Mouse (Mus musculus) liver, embryonic 15.5 days (tissue): ENCODE data around the gene 4930513O06Rik. TPM values are rescaled to one million over a fixed set of nuclear protein-coding genes. Genes with fewer than 3 reads are reported as not detected.

Experiments used
- ATAC-seq: fragments of 200-750 bp; cut with Nextera tagmentation; 2 replicates; pipeline ENCODE4 v1.8.0; 2017; ENCODE audit warnings: moderate number of reproducible peaks, mild to moderate bottlenecking, moderate library complexity; ENCODE audit not compliant: insufficient read depth
- H3K27ac ChIP-seq: fragments of 300-500 bp; sonication (generic); replicated peaks from 2 replicates; pipeline ENCODE4 v1.5.1; 2015; ENCODE audit warnings: mild to moderate bottlenecking, inconsistent platforms
- H3K27me3 ChIP-seq: fragments of 300-500 bp; sonication (generic); 2 replicates; pipeline ENCODE4 v1.6.1; 2015; ENCODE audit warnings: mild to moderate bottlenecking, inconsistent platforms
- H3K36me3 ChIP-seq: fragments of 300-500 bp; sonication (generic); replicated peaks from 2 replicates; pipeline ENCODE4 v1.6.1; 2015; ENCODE audit warnings: moderate library complexity, mild to moderate bottlenecking, inconsistent platforms
- H3K4me1 ChIP-seq: fragments of 300-500 bp; sonication (generic); replicated peaks from 2 replicates; pipeline ENCODE4 v1.6.1; 2015; ENCODE audit warnings: inconsistent platforms
- H3K4me2 ChIP-seq: fragments of 300-500 bp; sonication (generic); 2 replicates; pipeline ENCODE4 v1.6.1; 2015; ENCODE audit warnings: moderate library complexity, mild to moderate bottlenecking, inconsistent platforms
- H3K4me3 ChIP-seq: fragments of 300-500 bp; sonication (generic); replicated peaks from 2 replicates; pipeline ENCODE4 v1.5.1; 2015; ENCODE audit warnings: mild to moderate bottlenecking, inconsistent platforms
- H3K9ac ChIP-seq: fragments of 300-500 bp; sonication (generic); 2 replicates; pipeline ENCODE4 v1.6.1; 2015; ENCODE audit warnings: moderate library complexity, mild to moderate bottlenecking, inconsistent platforms
- H3K9me3 ChIP-seq: fragments of 300-500 bp; sonication (generic); replicated peaks from 2 replicates; pipeline ENCODE4 v1.6.1; 2016; ENCODE audit warnings: inconsistent platforms
- WGBS: fragments of 180-500 bp; shearing (Covaris S2); methylation state at CpG from one replicate; pipeline ENCODE4 v1.1.7; 2015; ENCODE audit warnings: mixed read lengths; ENCODE audit not compliant: insufficient replicate concordance; 5-methylcytosine and 5-hydroxymethylcytosine counted together
- polyA plus RNA-seq: library from polyadenylated mRNA; unstranded; fragments of >200 nt; fragmentation: Nextera tagmentation; extraction: Ambion mirVana; gene quantifications from 2 replicates; pipeline ENCODE4 v1.2.1, GENCODE M21; 2015

Gene 4930513O06Rik
- 0.15 and 0.29 TPM in 2 replicates for polyA plus RNA-seq

GRCm38 (mm10) chrX:139085943-139086342, at the start of gene 4930513O06Rik:
Gene 4930513O06Rik (plus strand): TSS chrX:139086243.
- Histone ChIP-seq H3K9ac (no peak within 1 kb of the TSS), H3K4me2 (no peak within 1 kb of the TSS), H3K4me1 (no peaks in the 10 kb centered on the region), H3K4me3 (no peak within 1 kb of the TSS), H3K36me3 (no peaks in the 10 kb centered on the region), H3K9me3 (no peaks in the 10 kb centered on the region), H3K27me3 (no peaks in the 10 kb centered on the region), H3K27ac (no peak within 1 kb of the TSS)
- WGBS = 70% methylated on average over 1 of the region's 1 CpGs
- no peak for ATAC-seq

- WGBS = 68% methylated on average over 1 of the region's 1 CpGs
- no peak for ATAC-seq
Observed at GRCm38 (mm10) chrX:139037666-139038065, 48.4 kb upstream of the 4930513O06Rik start.

GRCm38 (mm10) chrX:139039314-139039713, 46.7 kb upstream of the 4930513O06Rik start:
- no peak overlapping the region for H3K27ac ChIP-seq
- no peak overlapping the region for H3K4me2 ChIP-seq
- ATAC-seq = peak; percentile 52; the same call in 1 of the 2 replicates
- no peaks in the 10 kb centered on the region for H3K36me3 ChIP-seq
- no peaks in the 10 kb centered on the region for H3K9me3 ChIP-seq
- no peaks in the 10 kb centered on the region for H3K4me1 ChIP-seq
- H3K4me3 ChIP-seq = no peak overlapping the region
- WGBS = 63% methylated on average over 2 of the region's 2 CpGs
- H3K27me3 ChIP-seq = no peaks in the 10 kb centered on the region
- H3K9ac ChIP-seq = no peak overlapping the region

More at GRCm38 (mm10) chrX:139037666-139038065, 48.4 kb upstream of the 4930513O06Rik start:
- Histone ChIP-seq H3K9ac (no peak overlapping the region), H3K27ac (no peak overlapping the region), H3K4me3 (no peak overlapping the region), H3K4me1 (no peaks in the 10 kb centered on the region), H3K27me3 (no peaks in the 10 kb centered on the region), H3K4me2 (no peak overlapping the region), H3K9me3 (no peaks in the 10 kb centered on the region), H3K36me3 (no peaks in the 10 kb centered on the region)

- Histone ChIP-seq H3K4me2 (no peak overlapping the region), H3K27ac (no peak overlapping the region), H3K4me1 (no peaks in the 10 kb centered on the region), H3K9me3 (no peaks in the 10 kb centered on the region), H3K9ac (no peak overlapping the region), H3K4me3 (no peak overlapping the region), H3K27me3 (no peaks in the 10 kb centered on the region), H3K36me3 (no peaks in the 10 kb centered on the region)
- 61% methylated on average over 1 of the region's 1 CpGs for WGBS
- no peak for ATAC-seq
Observed at GRCm38 (mm10) chrX:139041148-139041547, 44.9 kb upstream of the 4930513O06Rik start.

- 33% methylated on average over 1 of the region's 1 CpGs for WGBS
Observed at GRCm38 (mm10) chrX:139051976-139052375, 34.1 kb upstream of the 4930513O06Rik start.

GRCm38 (mm10) chrX:139053149-139053548, 32.9 kb upstream of the 4930513O06Rik start:
- Histone ChIP-seq H3K36me3 (no peaks in the 10 kb centered on the region), H3K9ac (no peak overlapping the region), H3K27ac (no peak overlapping the region), H3K27me3 (no peaks in the 10 kb centered on the region), H3K4me2 (no peak overlapping the region), H3K9me3 (no peaks in the 10 kb centered on the region), H3K4me1 (no peaks in the 10 kb centered on the region), H3K4me3 (no peak overlapping the region)
- no peak for ATAC-seq
- 74% methylated on average over 1 of the region's 1 CpGs for WGBS

More at GRCm38 (mm10) chrX:139051976-139052375, 34.1 kb upstream of the 4930513O06Rik start:
- H3K4me3 ChIP-seq = no peak overlapping the region
- H3K4me2 ChIP-seq = no peak overlapping the region
- H3K9ac ChIP-seq = no peak overlapping the region
- H3K27ac ChIP-seq = no peak overlapping the region
- no peaks in the 10 kb centered on the region for H3K9me3 ChIP-seq
- no peaks in the 10 kb centered on the region for H3K36me3 ChIP-seq
- ATAC-seq = no peak
- no peaks in the 10 kb centered on the region for H3K4me1 ChIP-seq
- no peaks in the 10 kb centered on the region for H3K27me3 ChIP-seq

GRCm38 (mm10) chrX:139064078-139064477, 22.0 kb upstream of the 4930513O06Rik start:
- H3K9me3 ChIP-seq = no peaks in the 10 kb centered on the region
- no peak overlapping the region for H3K4me3 ChIP-seq
- 59% methylated on average over 5 of the region's 5 CpGs for WGBS
- no peaks in the 10 kb centered on the region for H3K4me1 ChIP-seq
- ATAC-seq = no peak
- no peaks in the 10 kb centered on the region for H3K27me3 ChIP-seq
- no peak overlapping the region for H3K4me2 ChIP-seq
- no peak overlapping the region for H3K27ac ChIP-seq
- no peak overlapping the region for H3K9ac ChIP-seq
- H3K36me3 ChIP-seq = no peaks in the 10 kb centered on the region

- Histone ChIP-seq H3K27ac (no peak overlapping the region), H3K4me3 (no peak overlapping the region), H3K36me3 (no peaks in the 10 kb centered on the region), H3K9ac (no peak overlapping the region), H3K27me3 (no peaks in the 10 kb centered on the region), H3K4me2 (no peak overlapping the region), H3K4me1 (no peaks in the 10 kb centered on the region), H3K9me3 (no peaks in the 10 kb centered on the region)
- 65% methylated on average over 2 of the region's 2 CpGs for WGBS
- no peak for ATAC-seq
Observed at GRCm38 (mm10) chrX:139078493-139078892, 7.5 kb upstream of the 4930513O06Rik start.

GRCm38 (mm10) chrX:139085077-139085476, 966 bp upstream of the 4930513O06Rik start, which contains the start of gene Serpina7:
Gene Serpina7 (minus strand): TSS chrX:139085236.
- H3K27ac ChIP-seq = no peak within 1 kb of the TSS
- H3K4me2 ChIP-seq = no peak within 1 kb of the TSS
- no peaks in the 10 kb centered on the region for H3K27me3 ChIP-seq
- H3K4me1 ChIP-seq = no peaks in the 10 kb centered on the region
- ATAC-seq = no peak
- no peaks in the 10 kb centered on the region for H3K9me3 ChIP-seq
- H3K4me3 ChIP-seq = no peak within 1 kb of the TSS
- no peak within 1 kb of the TSS for H3K9ac ChIP-seq
- no peaks in the 10 kb centered on the region for H3K36me3 ChIP-seq

- 38% methylated on average over 1 of the region's 1 CpGs for WGBS
- no peak overlapping the region for H3K4me2 ChIP-seq
- H3K9me3 ChIP-seq = no peaks in the 10 kb centered on the region
- ATAC-seq = no peak
- H3K36me3 ChIP-seq = no peaks in the 10 kb centered on the region
- no peak overlapping the region for H3K27ac ChIP-seq
- no peaks in the 10 kb centered on the region for H3K27me3 ChIP-seq
- H3K4me3 ChIP-seq = no peak overlapping the region
- H3K4me1 ChIP-seq = no peaks in the 10 kb centered on the region
- no peak overlapping the region for H3K9ac ChIP-seq
Observed at GRCm38 (mm10) chrX:139097197-139097596, 11.2 kb downstream of the 4930513O06Rik start.

- Histone ChIP-seq H3K36me3 (no peaks in the 10 kb centered on the region), H3K27me3 (no peaks in the 10 kb centered on the region), H3K27ac (no peak overlapping the region), H3K4me3 (no peak overlapping the region), H3K9me3 (no peaks in the 10 kb centered on the region), H3K4me1 (no peaks in the 10 kb centered on the region), H3K9ac (no peak overlapping the region), H3K4me2 (no peak overlapping the region)
- ATAC-seq = no peak
- 51% methylated on average over 4 of the region's 4 CpGs for WGBS
Observed at GRCm38 (mm10) chrX:139134031-139134430, 48.0 kb downstream of the 4930513O06Rik start.
